Mouse (Mus musculus) liver, adult 2 months (tissue): ENCODE data around the gene Ptprs.

Experiments used
- CTCF ChIP-seq: fragments of 200-500 bp; IDR thresholded peaks from 2 replicates; pipeline ENCODE4 v1.5.1; 2011; ENCODE audit warnings: low read depth, low read length, control low read depth
- POLR2A ChIP-seq: fragments of 200-500 bp; IDR thresholded peaks from 2 replicates; pipeline ENCODE4 v1.6.1; 2011; ENCODE audit warnings: low read length, control low read depth; ENCODE audit not compliant: insufficient read depth; ENCODE audit errors: extremely low read depth

GRCm38 (mm10) chr17:56474831-56475581, 1.3 kb downstream of the Ptprs start:
- TF ChIP-seq POLR2A (no peak), CTCF (no peak)
